Comparison of ENCODE assay signal across 8 mouse cellular contexts in genomic region chr1:130876931-130877509, GRCm38 (mm10). TPM values are rescaled to one million over a fixed set of nuclear protein-coding genes. Genes with fewer than 3 reads are reported as not detected.
DNase-seq lines count a peak whose midpoint lies in the region; ATAC-seq and TF ChIP-seq lines count a peak whose summit lies in the region.

No protein-coding gene starts in this region.

- H3K4me3 ChIP-seq in thymus, adult 2 months (ENCODE audit: control insufficient read depth, insufficient read depth, low read length) = no peak overlapping the region

- 0 out of 2 replicates have a peak, but pooled peaks have one; percentile 43 for ATAC-seq in megakaryocyte-erythroid progenitor cell, adult 5-6 weeks (replicated peaks; ENCODE audit: low FRiP score, low TSS enrichment, poor library complexity, severe bottlenecking)
- ATAC-seq in megakaryocyte, adult 5-6 weeks (ENCODE audit: poor library complexity, severe bottlenecking) = no peak

- TF ChIP-seq POLR2A in thymus, adult 2 months (IDR thresholded peaks at IDR 0.05; ENCODE audit: control insufficient read depth, extremely low read depth, insufficient read depth, low read length, poor library complexity) = no peak

- TF ChIP-seq CTCF in thymus, adult 2 months (IDR thresholded peaks at IDR 0.05; ENCODE audit: borderline replicate concordance, control insufficient read depth, extremely low read depth, insufficient read depth, low read length, poor library complexity) = no peak

- no peaks in the 10 kb centered on the region for H3K36me3 ChIP-seq in thymus, adult 2 months (ENCODE audit: control insufficient read depth, insufficient read depth, low read length)

- peaks cover 6% of the 10 kb centered on the region; the same call in 1 of the 2 replicates for H3K4me1 ChIP-seq in thymus, adult 2 months (replicated peaks; ENCODE audit: control insufficient read depth, insufficient read depth, low read length)

- no peaks in the 10 kb centered on the region; the same call in 1 of the 2 replicates for H3K27me3 ChIP-seq in thymus, adult 2 months (ENCODE audit: control insufficient read depth, insufficient read depth, low read length)

- peak; percentile 53 for DNase-seq in gastrocnemius, adult 18-20 months (ENCODE audit: low spot score)
- no peak for DNase-seq in gastrocnemius, postnatal 25 days
- DNase-seq in thymus, adult 2 months = peak; percentile 43
- no peak for DNase-seq in thymus, adult 18-20 months
- peak; percentile 24 to 71 for DNase-seq in cerebellum, postnatal 25 days
- peak; percentile 14 to 40 for DNase-seq in kidney, postnatal 4 days

- H3K27ac ChIP-seq in thymus, adult 2 months (ENCODE audit: control insufficient read depth, insufficient read depth, low read length) = no peak overlapping the region

- 22% methylated on average over 3 of the region's 3 CpGs for whole genome bisulfite sequencing in thymus, adult 2 months

RNA-seq across cellular contexts. Expression of gene Il24, which starts 10.2 kb away (rescaled TPM):
- total RNA-seq in gastrocnemius, adult 18-20 months (2021) = not detected
- not detected for total RNA-seq in gastrocnemius, postnatal 25 days (2021)
- polyA plus RNA-seq in thymus, adult 2 months (2012; rRNA removed) = 0.26 and 0.28 TPM in 2 replicates
- not detected in 2 replicates for total RNA-seq in megakaryocyte-erythroid progenitor cell, adult 5-6 weeks (2014; fragmentation: Nextera tagmentation)
- total RNA-seq in megakaryocyte-erythroid progenitor cell, adult 5-6 weeks (2017) = not detected in 2 replicates
- total RNA-seq in megakaryocyte, adult 5-6 weeks (2015) = not detected in 2 replicates
- total RNA-seq in megakaryocyte, adult 5-6 weeks (2017) = not detected in 2 replicates

RNA-seq across cellular contexts. Expression of gene Fcmr, which starts 11.6 kb away (rescaled TPM):
- total RNA-seq in gastrocnemius, adult 18-20 months (2021) = under 1 TPM in 1 of 2 experiments, not detected in 1; 0.14 TPM
- total RNA-seq in gastrocnemius, postnatal 25 days (2021) = not detected
- 9.7 and 15.4 TPM in 2 replicates for polyA plus RNA-seq in thymus, adult 2 months (2012; rRNA removed)
- total RNA-seq in megakaryocyte-erythroid progenitor cell, adult 5-6 weeks (2014; fragmentation: Nextera tagmentation) = 1.1 TPM in 1 of 2 replicates, not detected in the other
- total RNA-seq in megakaryocyte-erythroid progenitor cell, adult 5-6 weeks (2017) = not detected in 2 replicates
- 1.1 TPM in 1 of 2 replicates, not detected in the other for total RNA-seq in megakaryocyte, adult 5-6 weeks (2015)
- not detected in 2 replicates for total RNA-seq in megakaryocyte, adult 5-6 weeks (2017)

RNA-seq across cellular contexts. Expression of gene Il20, which starts 34.2 kb away (rescaled TPM):
- total RNA-seq in gastrocnemius, adult 18-20 months (2021) = not detected
- not detected for total RNA-seq in gastrocnemius, postnatal 25 days (2021)
- not detected in 2 replicates for polyA plus RNA-seq in thymus, adult 2 months (2012; rRNA removed)
- not detected in 2 replicates for total RNA-seq in megakaryocyte-erythroid progenitor cell, adult 5-6 weeks (2014; fragmentation: Nextera tagmentation)
- not detected in 2 replicates for total RNA-seq in megakaryocyte-erythroid progenitor cell, adult 5-6 weeks (2017)
- total RNA-seq in megakaryocyte, adult 5-6 weeks (2015) = not detected in 2 replicates
- total RNA-seq in megakaryocyte, adult 5-6 weeks (2017) = not detected in 2 replicates

RNA-seq across cellular contexts. Expression of gene Pigr, which starts 50.5 kb away (rescaled TPM):
- under 1 TPM; 0.14 to 0.52 TPM for total RNA-seq in gastrocnemius, adult 18-20 months (2021)
- total RNA-seq in gastrocnemius, postnatal 25 days (2021) = not detected
- 3.0 and 4.3 TPM in 2 replicates for polyA plus RNA-seq in thymus, adult 2 months (2012; rRNA removed)
- not detected in 2 replicates for total RNA-seq in megakaryocyte-erythroid progenitor cell, adult 5-6 weeks (2014; fragmentation: Nextera tagmentation)
- not detected in 2 replicates for total RNA-seq in megakaryocyte-erythroid progenitor cell, adult 5-6 weeks (2017)
- not detected in 2 replicates for total RNA-seq in megakaryocyte, adult 5-6 weeks (2015)
- not detected in 2 replicates for total RNA-seq in megakaryocyte, adult 5-6 weeks (2017)

Comparison
In these comparisons a context has a peak if more than half of its experiments do, and no peak if none do; other contexts are left out.
1. DNase-seq: peak in gastrocnemius, adult 18-20 months (single experiment), thymus, adult 2 months (single experiment), cerebellum, postnatal 25 days (2 of 2) and kidney, postnatal 4 days (2 of 2); none in gastrocnemius, postnatal 25 days (single experiment) and thymus, adult 18-20 months (0 of 2).